Mouse (Mus musculus) heart, adult 2 months (tissue): ENCODE results near the gene Cuedc1.

Experiments used
- CTCF ChIP-seq: fragments of 200-600 bp; IDR thresholded peaks from 2 replicates; pipeline ENCODE4 v1.8.1; 2022; ENCODE audit warnings: antibody characterized with exemption, mild to moderate bottlenecking, moderate library complexity
- EP300 ChIP-seq: fragments of 200-500 bp; IDR thresholded peaks from 2 replicates; pipeline ENCODE4 v1.6.1; 2011; ENCODE audit warnings: low read depth, low read length, control low read depth; ENCODE audit not compliant: insufficient read depth
- POLR2A ChIP-seq: fragments of 200-500 bp; IDR thresholded peaks from 2 replicates; pipeline ENCODE4 v1.6.1; 2011; ENCODE audit warnings: mild to moderate bottlenecking, low read depth, low read length, control low read depth; ENCODE audit not compliant: insufficient read depth

DNA sequence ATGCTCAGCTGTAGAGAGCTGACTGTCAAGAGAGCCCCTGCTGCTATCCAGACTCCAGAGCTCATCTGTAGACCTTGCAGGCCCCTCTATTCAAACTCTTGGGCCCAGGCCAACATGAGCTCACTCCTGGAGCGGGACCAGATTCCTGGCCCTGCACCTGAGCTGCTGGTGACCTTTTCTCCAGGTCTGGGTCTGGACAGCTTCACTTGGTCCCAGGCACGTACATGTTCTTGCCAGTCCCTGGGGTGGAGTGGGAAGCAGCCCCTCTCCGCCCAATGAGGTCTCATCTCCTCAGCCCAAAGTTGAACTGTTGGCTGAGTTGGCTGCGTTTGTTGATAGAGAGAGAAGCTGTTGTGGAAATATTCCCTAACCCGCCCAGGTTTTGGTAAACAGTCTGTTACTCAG, 61.0 kb downstream of the Cuedc1 start:
- TF ChIP-seq CTCF, result no peak
- no peak for TF ChIP-seq POLR2A
- TF ChIP-seq EP300, result 0 out of 2 replicates have a peak, but pooled peaks have one; percentile 55
